In genomic region chr11:115295939-115296338, GRCm38 (mm10) we compare ENCODE assay signal across 26 mouse cellular contexts. TPM values are rescaled to one million over a fixed set of nuclear protein-coding genes. Genes with fewer than 3 reads are reported as not detected.
DNase-seq lines count a peak whose midpoint lies in the region; ATAC-seq lines count a peak whose summit lies in the region.
"Had no signal": no experiment of that assay in that cellular context is flagged by ENCODE, and none has a peak within 500 bp of the region (broad histone marks: within the 10 kb centered on the region; RNA-seq: fewer than 3 reads in every experiment).

No protein-coding gene starts in this region.

- H3K4me3 ChIP-seq in neural tube, embryonic 13.5 days = no peak overlapping the region
- H3K4me3 ChIP-seq in liver, embryonic 12.5 days = peak overlapping the region; percentile 42
- H3K4me3 ChIP-seq in neural tube, embryonic 15.5 days (replicated peaks) = 0 out of 2 replicates have a peak overlapping the region, but pooled peaks have one; percentile 54
- H3K4me3 ChIP-seq in midbrain, embryonic 11.5 days (ENCODE audit: low read depth, low read length) = no peak overlapping the region
- H3K4me3 ChIP-seq: limb, embryonic 12.5 days had no signal

- H3K9ac ChIP-seq in neural tube, embryonic 13.5 days = no peak overlapping the region
- no peak overlapping the region for H3K9ac ChIP-seq in liver, embryonic 12.5 days
- H3K9ac ChIP-seq in neural tube, embryonic 15.5 days (replicated peaks) = no peak overlapping the region
- H3K9ac ChIP-seq in midbrain, embryonic 11.5 days (ENCODE audit: low read length) = no peak overlapping the region
- H3K9ac ChIP-seq: embryonic facial prominence, embryonic 13.5 days; kidney, embryonic 15.5 days; limb, embryonic 12.5 days; lung, embryonic 14.5 days; midbrain, embryonic 13.5 days had no signal

- WGBS in neural tube, embryonic 13.5 days = 91% methylated on average over 11 of the region's 11 CpGs
- WGBS in liver, embryonic 12.5 days (ENCODE audit: insufficient replicate concordance) = 76% methylated on average over 11 of the region's 11 CpGs
- 90% methylated on average over 11 of the region's 11 CpGs for WGBS in neural tube, embryonic 15.5 days
- 94% methylated on average over 11 of the region's 11 CpGs for WGBS in midbrain, embryonic 11.5 days

- H3K36me3 ChIP-seq in neural tube, embryonic 13.5 days = no peaks in the 10 kb centered on the region
- H3K36me3 ChIP-seq in liver, embryonic 12.5 days = no peaks in the 10 kb centered on the region
- H3K36me3 ChIP-seq in neural tube, embryonic 15.5 days = no peaks in the 10 kb centered on the region
- H3K36me3 ChIP-seq in midbrain, embryonic 11.5 days (ENCODE audit: control insufficient read depth, insufficient read depth, low read length) = no peaks in the 10 kb centered on the region
- H3K36me3 ChIP-seq: embryonic facial prominence, embryonic 13.5 days; G1E; kidney, embryonic 15.5 days; limb, embryonic 12.5 days; midbrain, embryonic 13.5 days had no signal

- H3K4me2 ChIP-seq in neural tube, embryonic 13.5 days = 0 out of 2 replicates have a peak overlapping the region, but pooled peaks have one; percentile 80
- H3K4me2 ChIP-seq in liver, embryonic 12.5 days = peak overlapping the region; percentile 63
- H3K4me2 ChIP-seq in neural tube, embryonic 15.5 days = no peak overlapping the region; the same call in 1 of the 2 replicates
- H3K4me2 ChIP-seq in midbrain, embryonic 11.5 days = no peak overlapping the region
- H3K4me2 ChIP-seq: heart, embryonic 11.5 days; limb, embryonic 12.5 days had no signal

- H3K9me3 ChIP-seq in neural tube, embryonic 13.5 days = no peaks in the 10 kb centered on the region
- H3K9me3 ChIP-seq in liver, embryonic 12.5 days (replicated peaks) = 0 out of 2 replicates have a peak, but pooled peaks cover 3% of the 10 kb centered on the region
- no peaks in the 10 kb centered on the region for H3K9me3 ChIP-seq in neural tube, embryonic 15.5 days (replicated peaks)
- no peaks in the 10 kb centered on the region for H3K9me3 ChIP-seq in midbrain, embryonic 11.5 days (ENCODE audit: control insufficient read depth, low read length)
- H3K9me3 ChIP-seq: kidney, embryonic 15.5 days; midbrain, embryonic 13.5 days had no signal

- peaks cover 21% of the 10 kb centered on the region for H3K27me3 ChIP-seq in neural tube, embryonic 13.5 days
- H3K27me3 ChIP-seq in liver, embryonic 12.5 days (replicated peaks) = peaks cover 43% of the 10 kb centered on the region
- peaks cover 16% of the 10 kb centered on the region; the same call in 1 of the 2 replicates for H3K27me3 ChIP-seq in neural tube, embryonic 15.5 days (replicated peaks)
- 0 out of 2 replicates have a peak, but pooled peaks cover 5% of the 10 kb centered on the region for H3K27me3 ChIP-seq in midbrain, embryonic 11.5 days (ENCODE audit: control insufficient read depth, insufficient read depth, low read length)

- H3K4me1 ChIP-seq in neural tube, embryonic 13.5 days (replicated peaks) = peaks cover 17% of the 10 kb centered on the region
- H3K4me1 ChIP-seq in liver, embryonic 12.5 days = peaks cover 17% of the 10 kb centered on the region; the same call in 1 of the 2 replicates
- H3K4me1 ChIP-seq in neural tube, embryonic 15.5 days = peaks cover 19% of the 10 kb centered on the region
- H3K4me1 ChIP-seq in midbrain, embryonic 11.5 days (ENCODE audit: control insufficient read depth, insufficient read depth, low read length) = no peaks in the 10 kb centered on the region

- ATAC-seq in neural tube, embryonic 13.5 days (ENCODE audit: low read depth) = no peak
- no peak for ATAC-seq in liver, embryonic 12.5 days
- ATAC-seq in neural tube, embryonic 15.5 days (ENCODE audit: low FRiP score) = no peak
- ATAC-seq in midbrain, embryonic 11.5 days (ENCODE audit: low FRiP score) = no peak
- ATAC-seq: forebrain, embryonic 16.5 days; hindbrain, postnatal 0 days; intestine, embryonic 16.5 days; midbrain, embryonic 13.5 days; Patski had no signal

- peak; percentile 20 for DNase-seq in cerebellum, adult 8-10 months
- DNase-seq in cerebellum, postnatal 36 days = no peak
- no peak for DNase-seq in neural tube, embryonic 10.5 days (ENCODE audit: extremely low spot score, low spot score)
- DNase-seq in midbrain, embryonic 11.5 days (ENCODE audit: low spot score, missing footprints) = no peak
- no peak for DNase-seq in embryo, embryonic 10.5 days (ENCODE audit: low spot score)
- DNase-seq: embryo, embryonic 11 days; gastrocnemius, postnatal 10 days; layer of hippocampus, postnatal 36 days; lung, embryonic 14.5 days; thymus, adult 18-20 months; thymus, postnatal 4 days had no signal

- no peak overlapping the region for H3K27ac ChIP-seq in neural tube, embryonic 13.5 days (replicated peaks)
- H3K27ac ChIP-seq in liver, embryonic 12.5 days = no peak overlapping the region
- no peak overlapping the region for H3K27ac ChIP-seq in neural tube, embryonic 15.5 days (replicated peaks)
- H3K27ac ChIP-seq in midbrain, embryonic 11.5 days (ENCODE audit: low read depth, low read length) = no peak overlapping the region
- H3K27ac ChIP-seq: embryonic facial prominence, embryonic 13.5 days; hindbrain, postnatal 0 days; kidney, embryonic 15.5 days; limb, embryonic 12.5 days; midbrain, embryonic 13.5 days had no signal

RNA-seq across cellular contexts. Expression of gene Fads6, which starts 1.5 kb away (rescaled TPM):
- polyA plus RNA-seq in neural tube, embryonic 13.5 days (2015; fragmentation: Nextera tagmentation; extraction: Ambion mirVana) = 0.65 and 1.1 TPM in 2 replicates
- polyA plus RNA-seq in liver, embryonic 12.5 days (2016; fragmentation: Nextera tagmentation; extraction: Ambion mirVana) = 2.2 and 2.4 TPM in 2 replicates
- 2.0 and 2.1 TPM in 2 replicates for polyA plus RNA-seq in neural tube, embryonic 15.5 days (2015; fragmentation: Nextera tagmentation; extraction: Ambion mirVana)
- 0.23 and 0.28 TPM in 2 replicates for polyA plus RNA-seq in midbrain, embryonic 11.5 days (2014; fragmentation: Nextera tagmentation; extraction: Ambion mirVana)
- polyA plus RNA-seq: G1E had no signal

RNA-seq across cellular contexts. Expression of gene Otop2, which starts 11.0 kb away (rescaled TPM):
- polyA plus RNA-seq in neural tube, embryonic 13.5 days (2015; fragmentation: Nextera tagmentation; extraction: Ambion mirVana) = not detected in 2 replicates
- polyA plus RNA-seq in liver, embryonic 12.5 days (2016; fragmentation: Nextera tagmentation; extraction: Ambion mirVana) = not detected in 2 replicates
- polyA plus RNA-seq in neural tube, embryonic 15.5 days (2015; fragmentation: Nextera tagmentation; extraction: Ambion mirVana) = 0.15 and 0.26 TPM in 2 replicates
- polyA plus RNA-seq in midbrain, embryonic 11.5 days (2014; fragmentation: Nextera tagmentation; extraction: Ambion mirVana) = not detected in 2 replicates
- polyA plus RNA-seq: adrenal gland, adult 2 months; G1E; heart, embryonic 11.5 days; heart, postnatal 0 days; limb, embryonic 12.5 days; lung, embryonic 14.5 days; midbrain, embryonic 13.5 days; Patski had no signal

RNA-seq across cellular contexts. Expression of gene Fdxr, which starts 19.1 kb away (rescaled TPM):
- polyA plus RNA-seq in neural tube, embryonic 13.5 days (2015; fragmentation: Nextera tagmentation; extraction: Ambion mirVana) = 19.4 and 20.4 TPM in 2 replicates
- 17.1 and 17.8 TPM in 2 replicates for polyA plus RNA-seq in liver, embryonic 12.5 days (2016; fragmentation: Nextera tagmentation; extraction: Ambion mirVana)
- 18.6 and 21.5 TPM in 2 replicates for polyA plus RNA-seq in neural tube, embryonic 15.5 days (2015; fragmentation: Nextera tagmentation; extraction: Ambion mirVana)
- polyA plus RNA-seq in midbrain, embryonic 11.5 days (2014; fragmentation: Nextera tagmentation; extraction: Ambion mirVana) = 11.2 and 12.7 TPM in 2 replicates

RNA-seq across cellular contexts. Expression of gene Ush1g, which starts 25.9 kb away (rescaled TPM):
- polyA plus RNA-seq in neural tube, embryonic 13.5 days (2015; fragmentation: Nextera tagmentation; extraction: Ambion mirVana) = 0.14 and 0.18 TPM in 2 replicates
- polyA plus RNA-seq in liver, embryonic 12.5 days (2016; fragmentation: Nextera tagmentation; extraction: Ambion mirVana) = 0.25 and 0.32 TPM in 2 replicates
- 0.09 and 0.14 TPM in 2 replicates for polyA plus RNA-seq in neural tube, embryonic 15.5 days (2015; fragmentation: Nextera tagmentation; extraction: Ambion mirVana)
- polyA plus RNA-seq in midbrain, embryonic 11.5 days (2014; fragmentation: Nextera tagmentation; extraction: Ambion mirVana) = 0.08 TPM in 1 of 2 replicates, not detected in the other
- polyA plus RNA-seq: embryonic facial prominence, embryonic 13.5 days; G1E; kidney, embryonic 15.5 days; limb, embryonic 12.5 days; lung, embryonic 14.5 days had no signal

RNA-seq across cellular contexts. Expression of gene Grin2c, which starts 28.9 kb away (rescaled TPM):
- 0.55 and 0.57 TPM in 2 replicates for polyA plus RNA-seq in neural tube, embryonic 13.5 days (2015; fragmentation: Nextera tagmentation; extraction: Ambion mirVana)
- 0.51 and 0.62 TPM in 2 replicates for polyA plus RNA-seq in liver, embryonic 12.5 days (2016; fragmentation: Nextera tagmentation; extraction: Ambion mirVana)
- polyA plus RNA-seq in neural tube, embryonic 15.5 days (2015; fragmentation: Nextera tagmentation; extraction: Ambion mirVana) = 0.34 and 0.44 TPM in 2 replicates
- polyA plus RNA-seq in midbrain, embryonic 11.5 days (2014; fragmentation: Nextera tagmentation; extraction: Ambion mirVana) = 0.04 and 0.18 TPM in 2 replicates
- polyA plus RNA-seq: embryonic facial prominence, embryonic 13.5 days; G1E; heart, postnatal 0 days; kidney, embryonic 15.5 days; lung, embryonic 14.5 days; Patski had no signal

Comparison
In these comparisons a context has a peak if more than half of its experiments do, and no peak if none do; other contexts are left out.
1. H3K4me2 ChIP-seq: peak in neural tube, embryonic 13.5 days (single experiment) and liver, embryonic 12.5 days (single experiment); none in neural tube, embryonic 15.5 days (single experiment) and midbrain, embryonic 11.5 days (single experiment).
2. H3K4me3 ChIP-seq: peak in liver, embryonic 12.5 days (single experiment) and neural tube, embryonic 15.5 days (single experiment); none in neural tube, embryonic 13.5 days (single experiment) and midbrain, embryonic 11.5 days (single experiment).